Mouse (Mus musculus): ENCODE results near the gene Stpg1. TPM values are rescaled to one million over a fixed set of nuclear protein-coding genes. Genes with fewer than 3 reads are reported as not detected.
A peak's percentile ranks its signal among the peaks of the same experiment; 100 is the strongest.

The Stpg1 gene
- polyA plus RNA-seq, 1 experiment from 2014 or later = 0.18 TPM

GRCm38 (mm10) chr4:135530270-135530669, 35.7 kb downstream of the Stpg1 start:
- Histone ChIP-seq H3K9me3 (ENCODE audit: control insufficient read depth, low read length) (0 out of 2 replicates have a peak, but pooled peaks cover 2% of the 10 kb centered on the region), H3K4me2 (replicated peaks; ENCODE audit: low read depth) (no peak overlapping the region), H3K9ac (ENCODE audit: low read length) (no peak overlapping the region), H3K27me3 (ENCODE audit: control insufficient read depth, insufficient read depth, low read length) (no peaks in the 10 kb centered on the region), H3K4me3 (ENCODE audit: low read depth, low read length) (no peak overlapping the region), H3K4me1 (replicated peaks; ENCODE audit: control insufficient read depth, insufficient read depth) (no peaks in the 10 kb centered on the region), H3K27ac (replicated peaks) (no peak overlapping the region), H3K36me3 (ENCODE audit: control insufficient read depth, insufficient read depth, low read length) (no peaks in the 10 kb centered on the region)
- no peak for ATAC-seq (ENCODE audit: low FRiP score, low TSS enrichment)
- TF ChIP-seq EP300 (optimal IDR thresholded peaks at IDR 0.05) (no peak), CTCF (IDR thresholded peaks at IDR 0.05; ENCODE audit: low read depth) (peak; percentile 44; the same call in 1 of the 2 replicates)
- DNase-seq (ENCODE audit: low spot score) = no peak
- 67% methylated on average over 2 of the region's 2 CpGs for WGBS

GRCm38 (mm10) chr4:135531236-135531635, 36.6 kb downstream of the Stpg1 start:
- Histone ChIP-seq H3K27me3 (ENCODE audit: control insufficient read depth, insufficient read depth, low read length) (no peaks in the 10 kb centered on the region), H3K9ac (ENCODE audit: low read length) (no peak overlapping the region), H3K9me3 (ENCODE audit: control insufficient read depth, low read length) (0 out of 2 replicates have a peak, but pooled peaks cover 2% of the 10 kb centered on the region), H3K4me1 (replicated peaks; ENCODE audit: control insufficient read depth, insufficient read depth) (no peaks in the 10 kb centered on the region), H3K27ac (replicated peaks) (no peak overlapping the region), H3K4me2 (replicated peaks; ENCODE audit: low read depth) (no peak overlapping the region), H3K4me3 (ENCODE audit: low read depth, low read length) (no peak overlapping the region), H3K36me3 (ENCODE audit: control insufficient read depth, insufficient read depth, low read length) (no peaks in the 10 kb centered on the region)
- ATAC-seq (ENCODE audit: low FRiP score, low TSS enrichment) = no peak
- TF ChIP-seq EP300 (optimal IDR thresholded peaks at IDR 0.05) = no peak
- no peak for TF ChIP-seq CTCF (IDR thresholded peaks at IDR 0.05; ENCODE audit: low read depth)
- WGBS = 81% methylated on average over 9 of the region's 9 CpGs
- no peak for DNase-seq (ENCODE audit: low spot score)

- no peaks in the 10 kb centered on the region for H3K4me1 ChIP-seq (replicated peaks; ENCODE audit: control insufficient read depth, insufficient read depth)
- no peaks in the 10 kb centered on the region for H3K36me3 ChIP-seq (ENCODE audit: control insufficient read depth, insufficient read depth, low read length)
- DNase-seq (ENCODE audit: low spot score) (no peak), ATAC-seq (ENCODE audit: low FRiP score, low TSS enrichment) (no peak)
- 0 out of 2 replicates have a peak, but pooled peaks cover 2% of the 10 kb centered on the region for H3K9me3 ChIP-seq (ENCODE audit: control insufficient read depth, low read length)
- H3K9ac ChIP-seq (ENCODE audit: low read length) = no peak overlapping the region
- H3K27ac ChIP-seq (replicated peaks) = no peak overlapping the region
- H3K4me2 ChIP-seq (replicated peaks; ENCODE audit: low read depth) = no peak overlapping the region
- TF ChIP-seq CTCF (IDR thresholded peaks at IDR 0.05; ENCODE audit: low read depth) = no peak
- TF ChIP-seq EP300 (optimal IDR thresholded peaks at IDR 0.05) = no peak
- no peak overlapping the region for H3K4me3 ChIP-seq (ENCODE audit: low read depth, low read length)
- H3K27me3 ChIP-seq (ENCODE audit: control insufficient read depth, insufficient read depth, low read length) = no peaks in the 10 kb centered on the region
- 57% methylated on average over 9 of the region's 9 CpGs for WGBS
Measured at GRCm38 (mm10) chr4:135531771-135532613, 37.4 kb downstream of the Stpg1 start.

- WGBS = 66% methylated on average over 6 of the region's 6 CpGs
Measured at GRCm38 (mm10) chr4:135533001-135533400, 38.4 kb downstream of the Stpg1 start.

GRCm38 (mm10) chr4:135535021-135535420, 40.4 kb downstream of the Stpg1 start:
- ATAC-seq (ENCODE audit: low FRiP score, low TSS enrichment) (no peak), DNase-seq (ENCODE audit: low spot score) (no peak)
- TF ChIP-seq EP300 (optimal IDR thresholded peaks at IDR 0.05) (no peak), CTCF (IDR thresholded peaks at IDR 0.05; ENCODE audit: low read depth) (no peak)
- Histone ChIP-seq H3K4me1 (replicated peaks; ENCODE audit: control insufficient read depth, insufficient read depth) (no peaks in the 10 kb centered on the region), H3K36me3 (ENCODE audit: control insufficient read depth, insufficient read depth, low read length) (no peaks in the 10 kb centered on the region), H3K4me2 (replicated peaks; ENCODE audit: low read depth) (no peak overlapping the region), H3K9me3 (ENCODE audit: control insufficient read depth, low read length) (0 out of 2 replicates have a peak, but pooled peaks cover 2% of the 10 kb centered on the region), H3K4me3 (ENCODE audit: low read depth, low read length) (no peak overlapping the region), H3K9ac (ENCODE audit: low read length) (no peak overlapping the region), H3K27me3 (ENCODE audit: control insufficient read depth, insufficient read depth, low read length) (no peaks in the 10 kb centered on the region), H3K27ac (replicated peaks) (no peak overlapping the region)
- 94% methylated on average over 3 of the region's 3 CpGs for WGBS

More at GRCm38 (mm10) chr4:135533001-135533400, 38.4 kb downstream of the Stpg1 start:
- H3K9ac ChIP-seq (ENCODE audit: low read length) = no peak overlapping the region
- DNase-seq (ENCODE audit: low spot score) = no peak
- H3K4me2 ChIP-seq (replicated peaks; ENCODE audit: low read depth) = no peak overlapping the region
- H3K9me3 ChIP-seq (ENCODE audit: control insufficient read depth, low read length) = 0 out of 2 replicates have a peak, but pooled peaks cover 2% of the 10 kb centered on the region
- H3K36me3 ChIP-seq (ENCODE audit: control insufficient read depth, insufficient read depth, low read length) = no peaks in the 10 kb centered on the region
- no peak overlapping the region for H3K27ac ChIP-seq (replicated peaks)
- TF ChIP-seq CTCF (IDR thresholded peaks at IDR 0.05; ENCODE audit: low read depth) = no peak
- no peak for TF ChIP-seq EP300 (optimal IDR thresholded peaks at IDR 0.05)
- ATAC-seq (ENCODE audit: low FRiP score, low TSS enrichment) = no peak
- H3K27me3 ChIP-seq (ENCODE audit: control insufficient read depth, insufficient read depth, low read length) = no peaks in the 10 kb centered on the region
- H3K4me3 ChIP-seq (ENCODE audit: low read depth, low read length) = no peak overlapping the region
- H3K4me1 ChIP-seq (replicated peaks; ENCODE audit: control insufficient read depth, insufficient read depth) = no peaks in the 10 kb centered on the region

GRCm38 (mm10) chr4:135539056-135539455, 44.5 kb downstream of the Stpg1 start:
- no peaks in the 10 kb centered on the region for H3K36me3 ChIP-seq (ENCODE audit: control insufficient read depth, insufficient read depth, low read length)
- no peaks in the 10 kb centered on the region for H3K4me1 ChIP-seq (replicated peaks; ENCODE audit: control insufficient read depth, insufficient read depth)
- no peak overlapping the region for H3K4me3 ChIP-seq (ENCODE audit: low read depth, low read length)
- no peak for TF ChIP-seq CTCF (IDR thresholded peaks at IDR 0.05; ENCODE audit: low read depth)
- TF ChIP-seq EP300 (optimal IDR thresholded peaks at IDR 0.05) = no peak
- DNase-seq (ENCODE audit: low spot score) (no peak), ATAC-seq (ENCODE audit: low FRiP score, low TSS enrichment) (no peak)
- H3K27me3 ChIP-seq (ENCODE audit: control insufficient read depth, insufficient read depth, low read length) = no peaks in the 10 kb centered on the region
- H3K27ac ChIP-seq (replicated peaks) = no peak overlapping the region
- WGBS = 81% methylated on average over 12 of the region's 12 CpGs
- no peak overlapping the region for H3K4me2 ChIP-seq (replicated peaks; ENCODE audit: low read depth)
- H3K9me3 ChIP-seq (ENCODE audit: control insufficient read depth, low read length) = no peaks in the 10 kb centered on the region
- no peak overlapping the region for H3K9ac ChIP-seq (ENCODE audit: low read length)

Measured in stomach, postnatal 0 days (tissue).